Mouse (Mus musculus): ENCODE measurements around the gene Gsn. TPM values are rescaled to one million over a fixed set of nuclear protein-coding genes. Genes with fewer than 3 reads are reported as not detected.

Gsn gene
- total RNA-seq, 1 experiment, result 165 TPM

DNA sequence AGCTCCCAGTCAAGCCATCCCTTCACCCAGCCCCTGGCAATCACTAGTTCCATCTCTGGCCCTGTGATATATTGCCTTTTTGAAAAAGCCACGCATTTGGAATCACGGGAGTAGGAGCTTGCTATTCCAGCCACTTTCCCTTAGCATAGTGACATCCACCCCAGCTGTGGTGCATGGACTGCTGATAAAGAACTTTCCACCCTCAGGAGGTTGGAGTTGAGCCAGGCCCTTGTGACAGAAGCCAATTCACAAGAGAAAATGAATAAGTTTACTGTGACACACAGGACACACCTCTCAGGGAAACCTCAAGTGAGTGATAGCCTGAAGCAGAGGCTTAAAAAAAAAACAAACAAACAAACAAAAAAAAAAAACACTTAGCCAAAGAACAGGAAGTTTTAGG lies 24.3 kb upstream of the Gsn start:
- no peaks in the 10 kb centered on the region for H3K36me3 ChIP-seq (ENCODE audit: control insufficient read depth, insufficient read depth, low read length, poor library complexity, severe bottlenecking)
- no peak overlapping the region for H3K27ac ChIP-seq (ENCODE audit: insufficient read depth, low read depth, low read length, poor library complexity, severe bottlenecking)
- H3K4me3 ChIP-seq (ENCODE audit: insufficient read depth in 1 of 2, low read depth in 1 of 2, low read length in 2 of 2, poor library complexity in 1 of 2, severe bottlenecking in 1 of 2), result no peak overlapping the region
- H3K4me1 ChIP-seq (ENCODE audit: control insufficient read depth in 2 of 2, insufficient read depth in 2 of 2, low read length in 2 of 2, poor library complexity in 1 of 2), result no peaks in the 10 kb centered on the region; a peak in 1 of 4 replicates
- TF ChIP-seq ZC3H11A (IDR thresholded peaks at IDR 0.05; ENCODE audit: borderline replicate concordance, low read depth, low read length), result no peak
- no peak for TF ChIP-seq MAFK (IDR thresholded peaks at IDR 0.05; ENCODE audit: insufficient read depth, low read depth, low read length)
- no peak for TF ChIP-seq CHD2 (IDR thresholded peaks at IDR 0.05; ENCODE audit: low read depth, low read length)
- TF ChIP-seq ZNF384 (IDR thresholded peaks at IDR 0.05; ENCODE audit: low read depth, low read length), result no peak
- TF ChIP-seq HCFC1 (IDR thresholded peaks at IDR 0.05; ENCODE audit: borderline replicate concordance, insufficient read depth, low read length), result no peak
- in situ Hi-C loops (cut with MboI; ENCODE audit: low sequenced_read_pairs in 2 of 2, unreplicated experiment in 2 of 2), result no loop called here
- H3K9me3 ChIP-seq (ENCODE audit: control insufficient read depth, insufficient read depth, low read depth, low read length), result no peaks in the 10 kb centered on the region
- DNase-seq (ENCODE audit: low read depth, low spot score), result no peak
- H3K9ac ChIP-seq (ENCODE audit: insufficient read depth, low read depth, low read length, poor library complexity, severe bottlenecking), result no peak overlapping the region

- no peaks in the 10 kb centered on the region for H3K9me3 ChIP-seq (ENCODE audit: control insufficient read depth, insufficient read depth, low read depth, low read length)
- no peak for DNase-seq (ENCODE audit: low read depth, low spot score)
- no peak overlapping the region for H3K27ac ChIP-seq (ENCODE audit: insufficient read depth, low read depth, low read length, poor library complexity, severe bottlenecking)
- no peak overlapping the region for H3K4me3 ChIP-seq (ENCODE audit: insufficient read depth in 1 of 2, low read depth in 1 of 2, low read length in 2 of 2, poor library complexity in 1 of 2, severe bottlenecking in 1 of 2)
- no peak overlapping the region for H3K9ac ChIP-seq (ENCODE audit: insufficient read depth, low read depth, low read length, poor library complexity, severe bottlenecking)
- H3K36me3 ChIP-seq (ENCODE audit: control insufficient read depth, insufficient read depth, low read length, poor library complexity, severe bottlenecking), result no peaks in the 10 kb centered on the region
- in situ Hi-C loops (cut with MboI; ENCODE audit: low sequenced_read_pairs in 2 of 2, unreplicated experiment in 2 of 2), result no loop called here
- no peak for TF ChIP-seq HCFC1 (IDR thresholded peaks at IDR 0.05; ENCODE audit: borderline replicate concordance, insufficient read depth, low read length)
- TF ChIP-seq ZNF384 (IDR thresholded peaks at IDR 0.05; ENCODE audit: low read depth, low read length), result no peak
- no peak for TF ChIP-seq ZC3H11A (IDR thresholded peaks at IDR 0.05; ENCODE audit: borderline replicate concordance, low read depth, low read length)
- no peak for TF ChIP-seq MAFK (IDR thresholded peaks at IDR 0.05; ENCODE audit: insufficient read depth, low read depth, low read length)
- no peak for TF ChIP-seq CHD2 (IDR thresholded peaks at IDR 0.05; ENCODE audit: low read depth, low read length)
- H3K4me1 ChIP-seq (ENCODE audit: control insufficient read depth in 2 of 2, insufficient read depth in 2 of 2, low read length in 2 of 2, poor library complexity in 1 of 2), result no peaks in the 10 kb centered on the region; a peak in 1 of 4 replicates
These were observed 23.4 kb upstream of the Gsn start for GRCm38 (mm10) chr2:35232595-35233445.

- Histone ChIP-seq H3K36me3 (ENCODE audit: control insufficient read depth, insufficient read depth, low read length, poor library complexity, severe bottlenecking) (no peaks in the 10 kb centered on the region), H3K9ac (ENCODE audit: insufficient read depth, low read depth, low read length, poor library complexity, severe bottlenecking) (no peak overlapping the region), H3K9me3 (ENCODE audit: control insufficient read depth, insufficient read depth, low read depth, low read length) (no peaks in the 10 kb centered on the region), H3K4me3 (ENCODE audit: insufficient read depth in 1 of 2, low read depth in 1 of 2, low read length in 2 of 2, poor library complexity in 1 of 2, severe bottlenecking in 1 of 2) (no peak overlapping the region), H3K4me1 (ENCODE audit: control insufficient read depth in 2 of 2, insufficient read depth in 2 of 2, low read length in 2 of 2, poor library complexity in 1 of 2) (no peaks in the 10 kb centered on the region; a peak in 1 of 4 replicates), H3K27ac (ENCODE audit: insufficient read depth, low read depth, low read length, poor library complexity, severe bottlenecking) (no peak overlapping the region)
- TF ChIP-seq MAFK (IDR thresholded peaks at IDR 0.05; ENCODE audit: insufficient read depth, low read depth, low read length) (no peak), CHD2 (IDR thresholded peaks at IDR 0.05; ENCODE audit: low read depth, low read length) (no peak), ZNF384 (IDR thresholded peaks at IDR 0.05; ENCODE audit: low read depth, low read length) (no peak), HCFC1 (IDR thresholded peaks at IDR 0.05; ENCODE audit: borderline replicate concordance, insufficient read depth, low read length) (no peak), ZC3H11A (IDR thresholded peaks at IDR 0.05; ENCODE audit: borderline replicate concordance, low read depth, low read length) (no peak)
- in situ Hi-C loops (cut with MboI; ENCODE audit: low sequenced_read_pairs in 2 of 2, unreplicated experiment in 2 of 2), result no loop called here
- DNase-seq (ENCODE audit: low read depth, low spot score), result no peak
These were observed 22.3 kb upstream of the Gsn start for GRCm38 (mm10) chr2:35233898-35234297.

- H3K4me3 ChIP-seq (ENCODE audit: insufficient read depth in 1 of 2, low read depth in 1 of 2, low read length in 2 of 2, poor library complexity in 1 of 2, severe bottlenecking in 1 of 2), result no peak overlapping the region
- H3K36me3 ChIP-seq (ENCODE audit: control insufficient read depth, insufficient read depth, low read length, poor library complexity, severe bottlenecking), result no peaks in the 10 kb centered on the region
- in situ Hi-C loops (cut with MboI; ENCODE audit: low sequenced_read_pairs in 2 of 2, unreplicated experiment in 2 of 2), result no loop called here
- H3K27ac ChIP-seq (ENCODE audit: insufficient read depth, low read depth, low read length, poor library complexity, severe bottlenecking), result no peak overlapping the region
- TF ChIP-seq ZC3H11A (IDR thresholded peaks at IDR 0.05; ENCODE audit: borderline replicate concordance, low read depth, low read length) (no peak), ZNF384 (IDR thresholded peaks at IDR 0.05; ENCODE audit: low read depth, low read length) (no peak), MAFK (IDR thresholded peaks at IDR 0.05; ENCODE audit: insufficient read depth, low read depth, low read length) (no peak), CHD2 (IDR thresholded peaks at IDR 0.05; ENCODE audit: low read depth, low read length) (no peak), HCFC1 (IDR thresholded peaks at IDR 0.05; ENCODE audit: borderline replicate concordance, insufficient read depth, low read length) (no peak)
- no peaks in the 10 kb centered on the region; a peak in 1 of 4 replicates for H3K4me1 ChIP-seq (ENCODE audit: control insufficient read depth in 2 of 2, insufficient read depth in 2 of 2, low read length in 2 of 2, poor library complexity in 1 of 2)
- H3K9ac ChIP-seq (ENCODE audit: insufficient read depth, low read depth, low read length, poor library complexity, severe bottlenecking), result no peak overlapping the region
- DNase-seq (ENCODE audit: low read depth, low spot score), result no peak
- H3K9me3 ChIP-seq (ENCODE audit: control insufficient read depth, insufficient read depth, low read depth, low read length), result no peaks in the 10 kb centered on the region
These were observed 21.2 kb upstream of the Gsn start for GRCm38 (mm10) chr2:35235021-35235420.

All from ES-E14 (cell line).